Mouse (Mus musculus): ENCODE data around the gene Slc16a4. TPM values are rescaled to one million over a fixed set of nuclear protein-coding genes. Genes with fewer than 3 reads are reported as not detected.

The Slc16a4 gene
- polyA plus RNA-seq, 1 experiment, result 0.20 TPM

DNA sequence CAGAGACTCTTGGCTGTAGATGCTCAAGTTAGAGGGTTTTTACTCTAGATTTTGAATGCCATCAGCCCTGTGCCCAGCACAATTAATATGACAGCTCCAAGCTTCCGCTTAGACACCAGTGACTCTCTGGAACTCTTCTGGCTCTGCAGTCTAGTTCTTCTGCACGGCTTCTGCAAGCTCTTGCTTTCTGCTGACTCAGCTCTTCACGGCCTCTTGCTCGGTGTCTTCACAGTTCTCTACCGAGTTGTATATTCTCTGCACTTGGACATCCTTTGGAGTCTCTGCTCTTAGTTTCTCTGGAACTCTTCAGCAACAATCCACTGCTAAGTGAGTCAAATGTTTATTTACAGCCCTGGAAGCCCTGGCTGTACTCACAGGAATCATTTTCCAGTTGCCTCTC is 37.1 kb upstream of the Slc16a4 start:
- 0 out of 2 replicates have a peak, but pooled peaks cover 2% of the 10 kb centered on the region for H3K4me1 ChIP-seq (replicated peaks; ENCODE audit: control insufficient read depth, insufficient read depth, low read length)

DNA sequence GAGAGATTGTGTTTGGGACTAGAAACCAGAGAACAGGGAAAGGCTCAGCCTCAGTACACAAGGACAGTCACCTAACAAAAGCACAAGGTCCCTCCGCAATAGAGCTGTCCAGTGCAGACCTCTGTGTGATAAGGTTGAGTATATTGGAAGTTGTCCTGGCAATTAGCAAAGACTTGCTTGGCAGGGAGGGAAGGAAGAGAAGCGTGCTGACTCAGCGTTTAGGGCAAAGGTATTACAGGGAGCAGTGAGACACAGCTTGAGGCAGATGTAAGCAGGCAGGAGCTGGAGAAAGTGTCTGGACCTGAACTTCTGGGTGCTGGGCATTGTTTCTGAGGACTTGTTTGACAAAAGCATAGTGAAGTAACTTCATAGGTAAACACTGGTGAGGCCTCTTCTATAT is 35.0 kb upstream of the Slc16a4 start:
- TF ChIP-seq POLR2A (IDR thresholded peaks at IDR 0.05; ENCODE audit: control insufficient read depth, extremely low read depth, insufficient read depth, low read length, poor library complexity) (no peak), CTCF (IDR thresholded peaks at IDR 0.05; ENCODE audit: borderline replicate concordance, control insufficient read depth, extremely low read depth, insufficient read depth, low read length, poor library complexity) (no peak)
- no peaks in the 10 kb centered on the region for H3K27me3 ChIP-seq (ENCODE audit: control insufficient read depth, insufficient read depth, low read length)
- H3K4me1 ChIP-seq (replicated peaks; ENCODE audit: control insufficient read depth, insufficient read depth, low read length), result peaks cover 5% of the 10 kb centered on the region
- H3K36me3 ChIP-seq (ENCODE audit: control insufficient read depth, insufficient read depth, low read length), result no peaks in the 10 kb centered on the region
- WGBS, result 93% methylated on average over 3 of the region's 3 CpGs
- no peak overlapping the region for H3K27ac ChIP-seq (ENCODE audit: control insufficient read depth, insufficient read depth, low read length)
- no peak overlapping the region for H3K4me3 ChIP-seq (ENCODE audit: control insufficient read depth, insufficient read depth, low read length)
- no peak for DNase-seq

More for the DNA sequence above, 37.1 kb upstream of the Slc16a4 start:
- no peaks in the 10 kb centered on the region for H3K36me3 ChIP-seq (ENCODE audit: control insufficient read depth, insufficient read depth, low read length)
- TF ChIP-seq POLR2A (IDR thresholded peaks at IDR 0.05; ENCODE audit: control insufficient read depth, extremely low read depth, insufficient read depth, low read length, poor library complexity) (no peak), CTCF (IDR thresholded peaks at IDR 0.05; ENCODE audit: borderline replicate concordance, control insufficient read depth, extremely low read depth, insufficient read depth, low read length, poor library complexity) (no peak)
- no peak overlapping the region for H3K27ac ChIP-seq (ENCODE audit: control insufficient read depth, insufficient read depth, low read length)
- no peak for DNase-seq
- no peaks in the 10 kb centered on the region for H3K27me3 ChIP-seq (ENCODE audit: control insufficient read depth, insufficient read depth, low read length)
- H3K4me3 ChIP-seq (ENCODE audit: control insufficient read depth, insufficient read depth, low read length), result no peak overlapping the region
- whole genome bisulfite sequencing, result 87% methylated on average over 5 of the region's 5 CpGs

DNA sequence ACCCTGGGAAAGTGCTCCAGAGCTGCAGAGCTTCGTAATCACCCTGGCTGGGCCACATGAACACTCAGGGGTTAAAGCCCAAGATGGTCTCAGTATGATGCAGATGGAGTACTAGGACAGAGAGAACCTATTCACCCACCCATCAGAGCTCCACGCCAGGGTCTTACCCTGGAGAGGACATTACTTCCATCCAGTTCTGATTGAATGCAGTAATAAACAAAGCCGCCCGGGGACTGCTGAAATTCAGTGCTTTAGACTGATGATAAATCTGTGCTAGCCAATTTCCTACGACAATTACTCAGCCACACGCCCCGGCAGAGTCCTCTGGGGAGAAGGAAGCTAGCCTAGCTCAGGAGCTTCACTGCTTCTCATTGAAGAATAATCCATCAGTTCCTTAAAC is 34.3 kb upstream of the Slc16a4 start:
- H3K27me3 ChIP-seq (ENCODE audit: control insufficient read depth, insufficient read depth, low read length), result no peaks in the 10 kb centered on the region
- 89% methylated on average over 7 of the region's 7 CpGs for WGBS
- H3K36me3 ChIP-seq (ENCODE audit: control insufficient read depth, insufficient read depth, low read length), result no peaks in the 10 kb centered on the region
- DNase-seq, result no peak
- no peak overlapping the region for H3K4me3 ChIP-seq (ENCODE audit: control insufficient read depth, insufficient read depth, low read length)
- peaks cover 7% of the 10 kb centered on the region for H3K4me1 ChIP-seq (replicated peaks; ENCODE audit: control insufficient read depth, insufficient read depth, low read length)
- TF ChIP-seq CTCF (IDR thresholded peaks at IDR 0.05; ENCODE audit: borderline replicate concordance, control insufficient read depth, extremely low read depth, insufficient read depth, low read length, poor library complexity) (no peak), POLR2A (IDR thresholded peaks at IDR 0.05; ENCODE audit: control insufficient read depth, extremely low read depth, insufficient read depth, low read length, poor library complexity) (no peak)
- no peak overlapping the region for H3K27ac ChIP-seq (ENCODE audit: control insufficient read depth, insufficient read depth, low read length)

DNA sequence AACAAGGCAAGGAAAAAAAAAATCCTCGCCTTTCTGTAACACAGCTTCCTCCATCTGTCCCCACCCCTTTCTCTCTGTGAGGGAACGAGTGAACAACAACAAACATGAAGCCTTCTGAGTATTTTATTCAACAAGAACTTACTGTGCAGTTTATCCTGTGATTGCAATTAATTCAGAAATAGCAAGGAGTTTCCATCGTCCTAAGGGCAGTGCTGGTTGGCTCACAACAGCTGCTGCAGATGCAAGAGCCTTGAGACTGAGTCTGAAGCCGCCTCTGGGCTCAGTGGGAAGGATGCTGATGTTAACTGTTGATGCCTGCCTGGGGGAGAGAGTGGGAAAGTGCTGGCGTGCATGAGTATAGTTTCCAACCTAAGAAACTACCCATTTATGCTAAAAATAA is 33.1 kb upstream of the Slc16a4 start:
- H3K36me3 ChIP-seq (ENCODE audit: control insufficient read depth, insufficient read depth, low read length), result no peaks in the 10 kb centered on the region
- TF ChIP-seq POLR2A (IDR thresholded peaks at IDR 0.05; ENCODE audit: control insufficient read depth, extremely low read depth, insufficient read depth, low read length, poor library complexity) (no peak), CTCF (IDR thresholded peaks at IDR 0.05; ENCODE audit: borderline replicate concordance, control insufficient read depth, extremely low read depth, insufficient read depth, low read length, poor library complexity) (no peak)
- DNase-seq, result no peak
- no peaks in the 10 kb centered on the region for H3K27me3 ChIP-seq (ENCODE audit: control insufficient read depth, insufficient read depth, low read length)
- 81% methylated on average over 5 of the region's 5 CpGs for WGBS
- H3K27ac ChIP-seq (ENCODE audit: control insufficient read depth, insufficient read depth, low read length), result no peak overlapping the region
- H3K4me3 ChIP-seq (ENCODE audit: control insufficient read depth, insufficient read depth, low read length), result no peak overlapping the region
- peaks cover 9% of the 10 kb centered on the region for H3K4me1 ChIP-seq (replicated peaks; ENCODE audit: control insufficient read depth, insufficient read depth, low read length)

DNA sequence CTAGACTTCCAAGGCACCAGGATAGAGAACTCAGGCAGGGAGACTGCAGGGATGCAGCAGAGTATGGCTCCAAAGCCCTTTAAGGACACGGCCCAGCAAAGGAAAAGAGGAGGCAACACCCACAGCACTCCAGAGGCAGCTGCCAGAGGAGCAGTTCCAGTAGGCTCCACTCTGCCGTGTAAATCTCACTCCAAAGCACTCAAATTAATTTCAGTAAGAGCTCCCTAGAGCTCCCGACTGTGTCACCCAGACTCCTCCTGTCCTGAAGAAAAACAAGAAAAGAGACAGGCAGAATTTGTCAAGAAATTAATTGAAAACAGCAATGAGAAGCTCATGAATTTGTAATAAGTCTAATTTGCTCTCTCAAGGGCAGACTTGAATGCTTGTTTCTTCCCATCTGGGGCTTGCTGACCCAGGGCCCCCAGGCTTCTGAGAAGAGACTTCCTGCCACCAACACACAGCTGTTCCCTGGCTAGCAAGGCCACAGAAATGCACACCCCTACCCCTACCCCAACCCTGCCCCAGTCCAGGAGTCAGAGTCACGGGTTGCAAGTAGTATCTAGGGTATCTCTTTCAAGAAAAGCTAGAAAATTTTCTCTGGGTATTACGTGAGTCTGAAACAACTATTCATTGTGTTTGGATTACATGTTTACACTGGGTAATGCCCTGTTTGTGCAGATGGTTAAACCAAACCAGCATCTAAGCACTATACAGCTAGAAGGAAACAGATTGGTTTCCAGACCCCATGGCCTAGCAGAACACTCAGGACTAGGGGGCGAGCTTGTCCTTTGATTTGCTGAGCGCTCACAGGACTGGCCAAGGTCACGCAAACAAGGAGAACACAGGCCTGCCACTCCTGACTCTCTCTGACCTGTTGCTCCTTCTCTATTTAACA is 29.8 kb upstream of the Slc16a4 start:
- Histone ChIP-seq H3K4me3 (ENCODE audit: control insufficient read depth, insufficient read depth, low read length) (no peak overlapping the region), H3K36me3 (ENCODE audit: control insufficient read depth, insufficient read depth, low read length) (no peaks in the 10 kb centered on the region), H3K4me1 (replicated peaks; ENCODE audit: control insufficient read depth, insufficient read depth, low read length) (peaks cover 9% of the 10 kb centered on the region), H3K27ac (ENCODE audit: control insufficient read depth, insufficient read depth, low read length) (no peak overlapping the region; the same call in 1 of the 2 replicates), H3K27me3 (ENCODE audit: control insufficient read depth, insufficient read depth, low read length) (no peaks in the 10 kb centered on the region)
- WGBS, result 41% methylated on average over 8 of the region's 8 CpGs
- TF ChIP-seq POLR2A (IDR thresholded peaks at IDR 0.05; ENCODE audit: control insufficient read depth, extremely low read depth, insufficient read depth, low read length, poor library complexity) (no peak), CTCF (IDR thresholded peaks at IDR 0.05; ENCODE audit: borderline replicate concordance, control insufficient read depth, extremely low read depth, insufficient read depth, low read length, poor library complexity) (no peak)
- peak; percentile 22 for DNase-seq

DNA sequence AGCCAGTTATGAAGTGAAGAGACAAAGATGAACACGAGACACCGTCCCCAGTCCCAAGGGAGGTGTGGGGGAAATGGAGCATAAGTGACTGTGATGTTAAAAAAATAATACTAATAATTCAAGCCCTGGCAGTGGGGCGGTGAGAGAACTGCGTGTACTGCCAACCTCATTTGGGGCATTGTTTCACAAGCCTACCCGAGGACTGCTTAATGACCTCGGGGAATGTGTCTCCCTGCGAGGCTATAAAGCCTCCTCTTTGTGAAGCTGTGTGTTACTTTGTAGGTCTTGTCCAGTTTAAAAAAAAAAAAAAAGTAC is 29.2 kb upstream of the Slc16a4 start:
- no peak overlapping the region for H3K27ac ChIP-seq (ENCODE audit: control insufficient read depth, insufficient read depth, low read length)
- no peaks in the 10 kb centered on the region for H3K27me3 ChIP-seq (ENCODE audit: control insufficient read depth, insufficient read depth, low read length)
- H3K4me3 ChIP-seq (ENCODE audit: control insufficient read depth, insufficient read depth, low read length), result no peak overlapping the region
- 76% methylated on average over 7 of the region's 7 CpGs for WGBS
- DNase-seq, result no peak
- no peak for TF ChIP-seq POLR2A (IDR thresholded peaks at IDR 0.05; ENCODE audit: control insufficient read depth, extremely low read depth, insufficient read depth, low read length, poor library complexity)
- peaks cover 9% of the 10 kb centered on the region for H3K4me1 ChIP-seq (replicated peaks; ENCODE audit: control insufficient read depth, insufficient read depth, low read length)
- no peaks in the 10 kb centered on the region for H3K36me3 ChIP-seq (ENCODE audit: control insufficient read depth, insufficient read depth, low read length)
